Mouse (Mus musculus) CH12.LX (cell line): ENCODE data around the gene Clmn. TPM values are rescaled to one million over a fixed set of nuclear protein-coding genes. Genes with fewer than 3 reads are reported as not detected.
A peak's percentile ranks its signal among the peaks of the same experiment; 100 is the strongest.

Experiments
- DNase-seq: peaks from one replicate; pipeline ENCODE4 v3.0.0-alpha.2; 2013; ENCODE audit errors: extremely low read depth
- H3K27ac ChIP-seq: 2 replicates; pipeline ENCODE4 v1.5.1; 2012; ENCODE audit warnings: low read depth, mild to moderate bottlenecking, control low read depth, moderate library complexity; ENCODE audit not compliant: insufficient read depth
- H3K27me3 ChIP-seq: replicated peaks from 2 replicates; pipeline ENCODE3; 2012; ENCODE audit warnings: inconsistent platforms
- H3K36me3 ChIP-seq, 2 experiments: replicated peaks in 1 of 2; 2 replicates each; pipeline versions ENCODE3 to v1.6.1; 2012; ENCODE audit warnings: inconsistent platforms in 1 of 2, low read length in 1 of 2, mild to moderate bottlenecking in 1 of 2, mixed read lengths in 1 of 2, moderate library complexity in 1 of 2; ENCODE audit not compliant: control insufficient read depth in 1 of 2, insufficient read depth in 1 of 2
- H3K4me1 ChIP-seq, 2 experiments: 2 replicates each; pipeline ENCODE4 v1.6.1; 2012; ENCODE audit warnings: inconsistent platforms in 1 of 2, moderate library complexity in 1 of 2; ENCODE audit not compliant: insufficient read depth in 2 of 2, control insufficient read depth in 1 of 2
- H3K4me2 ChIP-seq: 2 replicates; pipeline ENCODE4 v1.6.1; 2012; ENCODE audit warnings: low read depth, mild to moderate bottlenecking, control low read depth; ENCODE audit not compliant: poor library complexity, insufficient read depth, severe bottlenecking
- H3K4me3 ChIP-seq, 3 experiments: fragments of 150-350 bp in 1 of 3; sonication (generic) in 1 of 3; replicated peaks in 1 of 3; 2 replicates each; pipeline versions ENCODE3 to v1.5.1; 2011 to 2012; ENCODE audit warnings: low read depth in 2 of 3, low read length in 2 of 3, mild to moderate bottlenecking in 2 of 3, moderate library complexity in 2 of 3, control low read depth in 1 of 3, improper control_type of control experiment in 1 of 3, inconsistent platforms in 1 of 3, mixed read lengths in 1 of 3; ENCODE audit not compliant: poor library complexity in 1 of 3
- H3K79me2 ChIP-seq: replicated peaks from 2 replicates; pipeline ENCODE4 v1.6.1; 2012; ENCODE audit warnings: mild to moderate bottlenecking, moderate library complexity; ENCODE audit not compliant: control insufficient read depth, poor library complexity, insufficient read depth, severe bottlenecking; ENCODE audit errors: extremely low read depth
- H3K9ac ChIP-seq: 2 replicates; pipeline ENCODE4 v1.6.1; 2012; ENCODE audit warnings: low read depth, mild to moderate bottlenecking, control low read depth, moderate library complexity; ENCODE audit not compliant: insufficient read depth
- H3K9me3 ChIP-seq: replicated peaks from 2 replicates; pipeline ENCODE3; 2012; ENCODE audit warnings: low read length, inconsistent platforms, mixed read lengths
- BHLHE40 ChIP-seq: IDR thresholded peaks from 2 replicates; pipeline ENCODE4 v1.6.1; 2011; ENCODE audit warnings: mild to moderate bottlenecking, low read depth, low read length, improper control_type of control experiment
- CTCF ChIP-seq, 2 experiments: IDR thresholded peaks in 1 of 2; conservative IDR thresholded peaks in 1 of 2; 2 replicates each; pipeline ENCODE4 v1.5.1; 2011 to 2012; ENCODE audit warnings: low read depth in 2 of 2, low read length in 2 of 2, improper control_type of control experiment in 1 of 2, inconsistent platforms in 1 of 2, mild to moderate bottlenecking in 1 of 2, moderate library complexity in 1 of 2
- E2F4 ChIP-seq: IDR thresholded peaks from 2 replicates; pipeline ENCODE4 v1.6.1; 2011; ENCODE audit warnings: low read depth, low read length, improper control_type of control experiment; ENCODE audit not compliant: insufficient replicate concordance
- EP300 ChIP-seq: IDR thresholded peaks from 2 replicates; pipeline ENCODE4 v1.6.1; 2011; ENCODE audit warnings: low read length, improper control_type of control experiment
- ETS1 ChIP-seq: conservative IDR thresholded peaks from 2 replicates; pipeline ENCODE4 v1.6.1; 2012; ENCODE audit warnings: low read depth, mild to moderate bottlenecking, inconsistent platforms, low read length, improper control_type of control experiment, moderate library complexity
- IRF4 ChIP-seq: IDR thresholded peaks from 2 replicates; pipeline ENCODE4 v1.6.1; 2014; ENCODE audit warnings: low read depth, mild to moderate bottlenecking, inconsistent platforms, low read length, improper control_type of control experiment
- MAZ ChIP-seq: IDR thresholded peaks from 2 replicates; pipeline ENCODE4 v1.6.1; 2012; ENCODE audit warnings: low read depth, mild to moderate bottlenecking, inconsistent platforms, low read length, improper control_type of control experiment, moderate library complexity
- MEF2A ChIP-seq: IDR thresholded peaks from 2 replicates; pipeline ENCODE4 v1.6.1; 2014; ENCODE audit warnings: low read depth, mild to moderate bottlenecking, inconsistent platforms, low read length, improper control_type of control experiment, borderline replicate concordance
- MXI1 ChIP-seq: IDR thresholded peaks from 2 replicates; pipeline ENCODE4 v1.6.1; 2011; ENCODE audit warnings: mild to moderate bottlenecking, low read depth, low read length, improper control_type of control experiment
- NELFE ChIP-seq: IDR thresholded peaks from 2 replicates; pipeline ENCODE4 v1.6.1; 2011; ENCODE audit warnings: low read depth, low read length, improper control_type of control experiment
- POLR2A ChIP-seq: IDR thresholded peaks from 2 replicates; pipeline ENCODE4 v1.6.1; 2011; ENCODE audit warnings: low read depth, mild to moderate bottlenecking, improper control_type of control experiment, low read length
- RAD21 ChIP-seq: IDR thresholded peaks from 2 replicates; pipeline ENCODE4 v1.6.1; 2011; ENCODE audit warnings: low read depth, mild to moderate bottlenecking, low read length, improper control_type of control experiment, moderate library complexity
- SIN3A ChIP-seq: IDR thresholded peaks from 2 replicates; pipeline ENCODE4 v1.6.1; 2012; ENCODE audit warnings: low read length, improper control_type of control experiment, inconsistent platforms
- SMC3 ChIP-seq: IDR thresholded peaks from 2 replicates; pipeline ENCODE4 v1.6.1; 2011; ENCODE audit warnings: low read depth, low read length, improper control_type of control experiment
- TBP ChIP-seq: conservative IDR thresholded peaks from 2 replicates; pipeline ENCODE4 v1.6.1; 2011; ENCODE audit warnings: low read depth, low read length, improper control_type of control experiment
- TCF12 ChIP-seq: IDR thresholded peaks from 2 replicates; pipeline ENCODE4 v1.6.1; 2014; ENCODE audit warnings: low read depth, mild to moderate bottlenecking, inconsistent platforms, low read length, improper control_type of control experiment
- UBTF ChIP-seq: IDR thresholded peaks from 2 replicates; pipeline ENCODE4 v1.6.1; 2012; ENCODE audit warnings: low read depth, mild to moderate bottlenecking, inconsistent platforms, low read length, improper control_type of control experiment, moderate library complexity
- USF2 ChIP-seq: conservative IDR thresholded peaks from 2 replicates; pipeline ENCODE4 v1.6.1; 2011; ENCODE audit warnings: low read depth, low read length, improper control_type of control experiment
- ZC3H11A ChIP-seq: IDR thresholded peaks from 2 replicates; pipeline ENCODE4 v1.6.1; 2012; ENCODE audit warnings: low read depth, mild to moderate bottlenecking, inconsistent platforms, low read length, improper control_type of control experiment
- ZNF384 ChIP-seq: IDR thresholded peaks from 2 replicates; pipeline ENCODE4 v1.6.1; 2012; ENCODE audit warnings: low read depth, low read length, improper control_type of control experiment, inconsistent platforms
- dilution Hi-C: fragments of 300-500 bp; cut with MboI; formaldehyde crosslinking; loops from 2 replicates; pipeline ENCODE4 v1.14.3; 2020; ENCODE audit warnings: low sequenced_read_pairs; ENCODE audit not compliant: extremely low pct_unique_long_range_greater_than_20kb, extremely low pct_ligation_motif_present
- in situ Hi-C: fragments of 300-500 bp; cut with MboI; formaldehyde crosslinking; loops from 3 replicates; pipeline ENCODE4 v1.14.3; 2019; ENCODE audit warnings: low sequenced_read_pairs, low pct_ligation_motif_present, low pct_unique_long_range_greater_than_20kb, mixed read lengths
- polyA plus RNA-seq: library from polyadenylated mRNA; unstranded; fragments of >175 nt; gene quantifications from 2 replicates; pipeline ENCODE4 v1.2.1, GENCODE M21; 2012; ENCODE audit warnings: low read depth; ENCODE audit not compliant: insufficient read length
- total RNA-seq, 2 experiments: library from RNA; depleted of rRNA; stranded (reverse); fragments of 300-350 nt in 1 of 2; fragments of >200 nt in 1 of 2; gene quantifications; 2 replicates each; pipeline ENCODE4 v1.2.3; 2012 to 2014

Gene Clmn
- total and polyA plus RNA-seq, 3 experiments: not detected

DNA sequence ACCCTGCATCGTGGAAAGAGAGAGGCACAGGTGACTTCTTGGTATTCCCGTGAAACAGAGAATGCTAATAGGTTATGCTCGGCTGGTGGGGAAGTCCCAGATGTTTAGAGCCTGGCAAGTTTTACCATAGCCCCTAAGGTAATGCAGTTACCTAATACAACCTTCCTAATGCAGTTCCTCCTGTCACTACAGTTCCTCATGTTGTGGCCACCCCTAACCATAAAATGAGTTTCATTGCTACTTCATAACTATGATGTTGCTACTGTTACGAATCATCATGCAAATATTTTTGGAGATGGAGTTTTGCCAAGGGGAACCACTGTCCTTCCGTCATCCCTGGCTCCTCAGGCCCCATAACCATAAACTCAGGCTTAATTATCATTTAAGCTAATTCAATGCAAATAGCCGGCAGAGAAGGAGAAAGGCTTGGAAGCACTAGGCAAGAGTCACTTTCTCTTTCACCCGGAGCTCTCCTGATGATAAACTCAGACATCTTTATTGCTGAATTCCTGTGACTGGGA lies 53.9 kb downstream of the Clmn start:
- Histone ChIP-seq H3K79me2 (no peaks in the 10 kb centered on the region), H3K4me3 (no peak overlapping the region), H3K4me2 (peak overlapping the region; percentile 34; the same call in 1 of the 2 replicates), H3K9ac (no peak overlapping the region), H3K36me3 (no peaks in the 10 kb centered on the region), H3K4me1 (peaks cover 2 to 14% of the 10 kb centered on the region in 2 experiments; a peak in 2 of 4 replicates), H3K27ac (no peak overlapping the region), H3K27me3 (peaks cover 88% of the 10 kb centered on the region), H3K9me3 (no peaks in the 10 kb centered on the region)
- in situ Hi-C loops (loop anchor here (10.0 kb wide), 1 partner anchor 66 kb away; no protein-coding TSS in a partner anchor), dilution Hi-C loops (no loop called here)
- no peak for TF ChIP-seq ZNF384
- 0 out of 2 replicates have a peak, but pooled peaks have one; percentile 12 for TF ChIP-seq IRF4
- TF ChIP-seq ETS1: peak; percentile 44; the same call in 1 of the 2 replicates
- TF ChIP-seq BHLHE40: peak; percentile 33; the same call in 1 of the 2 replicates
- no peak for TF ChIP-seq UBTF
- 0 out of 2 replicates have a peak, but pooled peaks have one; percentile 15 for TF ChIP-seq EP300
- no peak for TF ChIP-seq MEF2A
- DNase-seq: no peak

DNA sequence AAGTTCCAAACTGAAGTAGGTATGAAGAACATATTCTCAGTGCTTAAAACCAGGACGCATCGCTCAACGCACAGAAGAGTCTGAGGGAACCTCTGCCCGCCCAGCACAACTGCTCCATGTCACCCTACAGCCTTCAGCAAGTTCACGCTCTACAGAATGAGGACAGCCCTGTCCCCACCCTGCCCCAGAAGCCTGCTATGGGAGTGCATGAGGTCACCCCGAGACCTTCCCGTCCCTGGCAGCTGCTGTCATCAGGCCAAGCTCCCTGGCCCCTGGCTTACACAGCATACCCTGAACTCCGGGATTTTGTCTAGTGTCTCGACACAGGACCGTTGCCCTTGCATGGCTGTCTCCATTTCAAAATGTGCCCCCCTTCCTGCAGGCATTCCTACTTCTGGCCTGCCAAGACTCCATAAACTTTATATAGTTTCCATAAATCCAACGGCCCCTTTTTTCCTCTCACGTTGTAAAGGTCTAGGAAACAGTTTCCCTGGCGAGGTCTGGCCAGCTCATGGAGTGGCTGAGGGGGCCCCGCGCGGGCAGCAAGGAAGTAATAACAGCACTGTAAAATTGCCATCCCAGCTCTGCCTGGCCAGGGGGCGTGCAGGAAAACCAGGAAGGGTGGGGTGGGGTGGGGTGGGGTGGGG lies 56.3 kb downstream of the Clmn start:
- in situ Hi-C loops (no loop called here), dilution Hi-C loops (no loop called here)
- TF ChIP-seq ZC3H11A (no peak), IRF4 (no peak), TBP (no peak), MXI1 (no peak), MAZ (no peak), SIN3A (no peak), CTCF (conservative IDR thresholded peaks at IDR 0.05 in 1 of 2, IDR thresholded peaks at IDR 0.05 in 1 of 2; ENCODE audit: low read depth in 2 of 2, low read length in 2 of 2) (no peak), SMC3 (no peak), USF2 (no peak), ETS1 (no peak), ZNF384 (no peak), TCF12 (no peak), E2F4 (no peak), NELFE (no peak), POLR2A (no peak), RAD21 (no peak)
- Histone ChIP-seq H3K27me3 (peaks cover 83% of the 10 kb centered on the region), H3K4me2 (no peak overlapping the region), H3K79me2 (no peaks in the 10 kb centered on the region), H3K36me3 (no peaks in the 10 kb centered on the region), H3K9me3 (no peaks in the 10 kb centered on the region), H3K4me1 (peaks cover 2 to 14% of the 10 kb centered on the region in 2 experiments; a peak in 2 of 4 replicates), H3K9ac (no peak overlapping the region), H3K4me3 (no peak overlapping the region), H3K27ac (no peak overlapping the region)
- no peak for DNase-seq
